Mouse (Mus musculus) embryonic facial prominence, embryonic 15.5 days (tissue): ENCODE data around the gene Gm5134. TPM values are rescaled to one million over a fixed set of nuclear protein-coding genes. Genes with fewer than 3 reads are reported as not detected.
A peak's percentile ranks its signal among the peaks of the same experiment; 100 is the strongest.

ENCODE experiments used
- ATAC-seq: fragments of 200-750 bp; cut with Nextera tagmentation; 2 replicates; pipeline ENCODE4 v1.8.0; 2017; ENCODE audit warnings: low read depth, moderate TSS enrichment; ENCODE audit not compliant: insufficient number of reproducible peaks, low FRiP score, low TSS enrichment
- H3K27ac ChIP-seq: fragments of 300-500 bp; sonication (generic); replicated peaks from 2 replicates; pipeline ENCODE4 v1.5.1; 2015; ENCODE audit warnings: mild to moderate bottlenecking, inconsistent platforms
- H3K27me3 ChIP-seq: fragments of 300-500 bp; sonication (generic); 2 replicates; pipeline ENCODE4 v1.6.1; 2015; ENCODE audit warnings: inconsistent platforms
- H3K36me3 ChIP-seq: fragments of 300-500 bp; sonication (generic); 2 replicates; pipeline ENCODE4 v1.6.1; 2015; ENCODE audit warnings: mild to moderate bottlenecking, inconsistent platforms
- H3K4me1 ChIP-seq: fragments of 300-500 bp; sonication (generic); 2 replicates; pipeline ENCODE4 v1.6.1; 2015; ENCODE audit warnings: inconsistent platforms
- H3K4me2 ChIP-seq: fragments of 300-500 bp; sonication (generic); replicated peaks from 2 replicates; pipeline ENCODE4 v1.6.1; 2015; ENCODE audit warnings: mild to moderate bottlenecking, inconsistent platforms
- H3K4me3 ChIP-seq: fragments of 300-500 bp; sonication (generic); replicated peaks from 2 replicates; pipeline ENCODE4 v1.5.1; 2015; ENCODE audit warnings: mild to moderate bottlenecking, inconsistent platforms
- H3K9ac ChIP-seq: fragments of 300-500 bp; sonication (generic); 2 replicates; pipeline ENCODE4 v1.6.1; 2015; ENCODE audit warnings: inconsistent platforms
- H3K9me3 ChIP-seq: fragments of 300-500 bp; sonication (generic); replicated peaks from 2 replicates; pipeline ENCODE4 v1.6.1; 2016; ENCODE audit warnings: inconsistent platforms
- WGBS: fragments of 180-500 bp; shearing (Covaris S2); methylation state at CpG from one replicate; pipeline ENCODE4 v1.1.7; 2015; 5-methylcytosine and 5-hydroxymethylcytosine counted together
- polyA plus RNA-seq: library from polyadenylated mRNA; unstranded; fragments of >200 nt; fragmentation: Nextera tagmentation; extraction: Ambion mirVana; gene quantifications from 2 replicates; pipeline ENCODE4 v1.2.1, GENCODE M21; 2015

The Gm5134 gene
- polyA plus RNA-seq, 1 experiment from 2014 or later, result not detected

GRCm38 (mm10) chr10:76029276-76029675 is 75.0 kb downstream of the Gm5134 start:
- ATAC-seq, result no peak
- H3K27me3 ChIP-seq, result no peaks in the 10 kb centered on the region
- H3K9me3 ChIP-seq, result no peaks in the 10 kb centered on the region
- H3K27ac ChIP-seq, result no peak overlapping the region
- H3K9ac ChIP-seq, result no peak overlapping the region
- no peak overlapping the region for H3K4me3 ChIP-seq
- 72% methylated on average over 5 of the region's 5 CpGs for WGBS
- H3K4me1 ChIP-seq, result no peaks in the 10 kb centered on the region
- H3K36me3 ChIP-seq, result no peaks in the 10 kb centered on the region
- H3K4me2 ChIP-seq, result no peak overlapping the region

- H3K4me2 ChIP-seq, result no peak overlapping the region
- 63% methylated on average over 5 of the region's 5 CpGs for WGBS
- H3K36me3 ChIP-seq, result no peaks in the 10 kb centered on the region
- no peaks in the 10 kb centered on the region for H3K9me3 ChIP-seq
- H3K27me3 ChIP-seq, result no peaks in the 10 kb centered on the region
- no peaks in the 10 kb centered on the region for H3K4me1 ChIP-seq
- H3K27ac ChIP-seq, result no peak overlapping the region
- no peak for ATAC-seq
- no peak overlapping the region for H3K9ac ChIP-seq
- H3K4me3 ChIP-seq, result no peak overlapping the region
Observed at GRCm38 (mm10) chr10:76030496-76030895, 76.2 kb downstream of the Gm5134 start.

GRCm38 (mm10) chr10:76031511-76032401 is 77.4 kb downstream of the Gm5134 start:
- H3K4me3 ChIP-seq, result peak overlapping the region; percentile 77
- H3K9ac ChIP-seq, result no peak overlapping the region; the same call in 1 of the 2 replicates
- no peaks in the 10 kb centered on the region for H3K4me1 ChIP-seq
- H3K9me3 ChIP-seq, result no peaks in the 10 kb centered on the region
- no peaks in the 10 kb centered on the region for H3K27me3 ChIP-seq
- peak overlapping the region; percentile 52 for H3K4me2 ChIP-seq
- 0 out of 2 replicates have a peak, but pooled peaks cover 1% of the 10 kb centered on the region for H3K36me3 ChIP-seq
- H3K27ac ChIP-seq, result peak overlapping the region; percentile 13; the same call in 1 of the 2 replicates
- WGBS, result 46% methylated on average over 14 of the region's 14 CpGs
- ATAC-seq, result peak; percentile 63

GRCm38 (mm10) chr10:76032402-76033118 is 78.2 kb downstream of the Gm5134 start, which contains the start of gene Zfp280b:
Zfp280b (plus strand) TSS chr10:76032650.
- Histone ChIP-seq H3K27ac (peak within 1 kb of the TSS; percentile 61), H3K36me3 (peaks cover 9% of the 10 kb centered on the region; the same call in 1 of the 2 replicates), H3K4me3 (peak within 1 kb of the TSS; percentile 77), H3K9me3 (no peaks in the 10 kb centered on the region), H3K27me3 (no peaks in the 10 kb centered on the region), H3K4me2 (peak within 1 kb of the TSS; percentile 52), H3K4me1 (no peaks in the 10 kb centered on the region), H3K9ac (peak within 1 kb of the TSS; percentile 57)
- ATAC-seq, result peak; percentile 97
- WGBS, result under 1% methylated on average over 58 of the region's 58 CpGs

- Histone ChIP-seq H3K9ac (peak overlapping the region; percentile 57), H3K4me2 (peak overlapping the region; percentile 52), H3K27ac (0 out of 2 replicates have a peak overlapping the region, but pooled peaks have one; percentile 61), H3K4me3 (peak overlapping the region; percentile 77), H3K9me3 (no peaks in the 10 kb centered on the region), H3K27me3 (no peaks in the 10 kb centered on the region), H3K36me3 (peaks cover 15% of the 10 kb centered on the region), H3K4me1 (no peaks in the 10 kb centered on the region)
- no peak for ATAC-seq
- 17% methylated on average over 7 of the region's 7 CpGs for WGBS
Observed at GRCm38 (mm10) chr10:76033119-76033455, 78.8 kb downstream of the Gm5134 start.

- H3K4me1 ChIP-seq, result no peaks in the 10 kb centered on the region
- H3K9me3 ChIP-seq, result no peaks in the 10 kb centered on the region
- H3K27me3 ChIP-seq, result no peaks in the 10 kb centered on the region
- no peak overlapping the region for H3K4me2 ChIP-seq
- WGBS, result 95% methylated on average over 8 of the region's 8 CpGs
- H3K36me3 ChIP-seq, result peaks cover 25% of the 10 kb centered on the region
- ATAC-seq, result no peak
- H3K4me3 ChIP-seq, result no peak overlapping the region
- H3K27ac ChIP-seq, result no peak overlapping the region
- H3K9ac ChIP-seq, result no peak overlapping the region
Observed at GRCm38 (mm10) chr10:76034001-76034600, 79.8 kb downstream of the Gm5134 start.

- Histone ChIP-seq H3K4me3 (no peak overlapping the region), H3K9ac (no peak overlapping the region), H3K27ac (no peak overlapping the region), H3K4me2 (no peak overlapping the region), H3K36me3 (peaks cover 37% of the 10 kb centered on the region), H3K9me3 (no peaks in the 10 kb centered on the region), H3K27me3 (no peaks in the 10 kb centered on the region), H3K4me1 (no peaks in the 10 kb centered on the region)
- ATAC-seq, result no peak
Observed at GRCm38 (mm10) chr10:76035277-76035676, 81.0 kb downstream of the Gm5134 start.

GRCm38 (mm10) chr10:76036962-76037361 is 82.6 kb downstream of the Gm5134 start:
- no peak for ATAC-seq
- WGBS, result 95% methylated on average over 5 of the region's 5 CpGs
- H3K4me1 ChIP-seq, result no peaks in the 10 kb centered on the region
- no peaks in the 10 kb centered on the region for H3K27me3 ChIP-seq
- no peaks in the 10 kb centered on the region for H3K9me3 ChIP-seq
- H3K4me3 ChIP-seq, result no peak overlapping the region
- no peak overlapping the region for H3K27ac ChIP-seq
- no peak overlapping the region for H3K4me2 ChIP-seq
- no peak overlapping the region for H3K9ac ChIP-seq
- H3K36me3 ChIP-seq, result peaks cover 50% of the 10 kb centered on the region

- 33% methylated on average over 5 of the region's 5 CpGs for whole genome bisulfite sequencing
- ATAC-seq, result no peak
- Histone ChIP-seq H3K4me2 (no peak overlapping the region), H3K27me3 (no peaks in the 10 kb centered on the region), H3K9me3 (no peaks in the 10 kb centered on the region), H3K27ac (no peak overlapping the region), H3K9ac (no peak overlapping the region), H3K4me1 (no peaks in the 10 kb centered on the region), H3K36me3 (peaks cover 21% of the 10 kb centered on the region), H3K4me3 (no peak overlapping the region)
Observed at GRCm38 (mm10) chr10:76045343-76045742, 91.0 kb downstream of the Gm5134 start.

GRCm38 (mm10) chr10:76046754-76047153 is 92.4 kb downstream of the Gm5134 start:
- H3K4me1 ChIP-seq, result no peaks in the 10 kb centered on the region
- H3K27ac ChIP-seq, result no peak overlapping the region
- no peaks in the 10 kb centered on the region for H3K27me3 ChIP-seq
- H3K9ac ChIP-seq, result no peak overlapping the region
- H3K9me3 ChIP-seq, result no peaks in the 10 kb centered on the region
- H3K4me2 ChIP-seq, result no peak overlapping the region
- no peak overlapping the region for H3K4me3 ChIP-seq
- 41% methylated on average over 1 of the region's 1 CpGs for WGBS
- H3K36me3 ChIP-seq, result peaks cover 9% of the 10 kb centered on the region
- no peak for ATAC-seq

GRCm38 (mm10) chr10:76047182-76047869 is 93.0 kb downstream of the Gm5134 start:
- Histone ChIP-seq H3K9me3 (no peaks in the 10 kb centered on the region), H3K27ac (no peak overlapping the region), H3K9ac (no peak overlapping the region), H3K27me3 (no peaks in the 10 kb centered on the region), H3K4me1 (no peaks in the 10 kb centered on the region), H3K36me3 (peaks cover 9% of the 10 kb centered on the region), H3K4me2 (no peak overlapping the region), H3K4me3 (no peak overlapping the region)
- ATAC-seq, result no peak
- 48% methylated on average over 5 of the region's 5 CpGs for WGBS
